Mouse (Mus musculus) small intestine, adult 2 months (tissue): ENCODE results near the gene Pebp1.

Source experiments
- CTCF ChIP-seq: fragments of 200-500 bp; IDR thresholded peaks from 2 replicates; pipeline ENCODE4 v1.5.1; 2012; ENCODE audit warnings: low read depth, mild to moderate bottlenecking, control low read depth, inconsistent platforms, low read length, moderate library complexity, mixed read lengths; ENCODE audit not compliant: insufficient replicate concordance, insufficient read length; ENCODE audit errors: extremely low read depth
- POLR2A ChIP-seq: fragments of 200-500 bp; IDR thresholded peaks from 2 replicates; pipeline ENCODE4 v1.6.1; 2012; ENCODE audit warnings: low read depth, mild to moderate bottlenecking, control low read depth, inconsistent platforms, low read length, moderate library complexity

- no peak for TF ChIP-seq CTCF
- TF ChIP-seq POLR2A, result no peak
These were observed 35.7 kb downstream of the Pebp1 start for GRCm38 (mm10) chr5:117251763-117252162.
